Mouse (Mus musculus) forebrain, postnatal 0 days (tissue): ENCODE results near the gene Kcnc1. TPM values are rescaled to one million over a fixed set of nuclear protein-coding genes. Genes with fewer than 3 reads are reported as not detected.

Experiments used
- ATAC-seq: fragments of 200-750 bp; cut with Nextera tagmentation; 2 replicates; pipeline ENCODE4 v1.8.0; 2017; ENCODE audit warnings: mild to moderate bottlenecking, moderate library complexity
- DNase-seq: peaks from one replicate; pipeline ENCODE4 v3.0.0-alpha.2; 2015
- H3K27ac ChIP-seq: fragments of 300-500 bp; sonication (generic); 2 replicates; pipeline ENCODE4 v1.5.1; 2014; ENCODE audit warnings: low read depth, mild to moderate bottlenecking, antibody characterized with exemption, low read length, moderate library complexity, mixed read lengths
- H3K27me3 ChIP-seq: fragments of 300-500 bp; sonication (generic); 2 replicates; pipeline ENCODE4 v1.6.1; 2014; ENCODE audit warnings: mild to moderate bottlenecking, low read length, mixed read lengths; ENCODE audit not compliant: insufficient read depth
- H3K36me3 ChIP-seq: fragments of 300-500 bp; sonication (generic); 2 replicates; pipeline ENCODE4 v1.6.1; 2014; ENCODE audit warnings: mild to moderate bottlenecking, moderate library complexity; ENCODE audit not compliant: insufficient read depth
- H3K4me1 ChIP-seq: fragments of 300-500 bp; sonication (generic); 2 replicates; pipeline ENCODE4 v1.6.1; 2014; ENCODE audit warnings: antibody characterized with exemption; ENCODE audit not compliant: insufficient read depth
- H3K4me2 ChIP-seq: fragments of 300-500 bp; sonication (generic); 2 replicates; pipeline ENCODE4 v1.6.1; 2014; ENCODE audit warnings: low read depth, mild to moderate bottlenecking, moderate library complexity
- H3K4me3 ChIP-seq: fragments of 300-500 bp; sonication (generic); 2 replicates; pipeline ENCODE4 v1.5.1; 2014; ENCODE audit warnings: low read depth, low read length, mixed read lengths
- H3K9ac ChIP-seq: fragments of 300-500 bp; sonication (generic); 2 replicates; pipeline ENCODE4 v1.6.1; 2014; ENCODE audit warnings: mild to moderate bottlenecking
- H3K9me3 ChIP-seq: fragments of 300-500 bp; sonication (generic); 2 replicates; pipeline ENCODE4 v1.6.1; 2016; ENCODE audit warnings: low read length
- CTCF ChIP-seq: sonication (generic); IDR thresholded peaks from 2 replicates; pipeline ENCODE4 v1.5.1; 2016; ENCODE audit warnings: antibody characterized with exemption, control low read depth, low read depth
- WGBS: fragments of 180-500 bp; shearing (Covaris S2); extraction: QIAGEN DNeasy Blood & Tissue Kit; methylation state at CpG from one replicate; pipeline ENCODE4 v1.1.7; 2014; 5-methylcytosine and 5-hydroxymethylcytosine counted together
- polyA plus RNA-seq: library from polyadenylated mRNA; unstranded; fragments of >200 nt; fragmentation: Nextera tagmentation; extraction: Ambion mirVana; gene quantifications from 2 replicates; pipeline ENCODE4 v1.2.1, GENCODE M21; 2015
- total RNA-seq: library from RNA; depleted of rRNA; stranded (reverse); fragments of >200 nt; gene quantifications from 2 replicates; pipeline ENCODE4 v1.2.3, GENCODE M21; 2014

Gene Kcnc1
- total and polyA plus RNA-seq, 2 experiments from 2014 or later, result 22.8 to 23.3 TPM

GRCm38 (mm10) chr7:46393718-46394511, 2.4 kb upstream of the Kcnc1 start:
- H3K9me3 ChIP-seq, result no peaks in the 10 kb centered on the region
- H3K27me3 ChIP-seq, result no peaks in the 10 kb centered on the region
- WGBS, result 48% methylated on average over 12 of the region's 12 CpGs
- peaks cover 5% of the 10 kb centered on the region for H3K4me1 ChIP-seq
- no peak overlapping the region for H3K27ac ChIP-seq
- no peak overlapping the region for H3K4me3 ChIP-seq
- DNase-seq (no peak), ATAC-seq (no peak)
- H3K9ac ChIP-seq, result no peak overlapping the region
- no peak overlapping the region for H3K4me2 ChIP-seq
- no peaks in the 10 kb centered on the region for H3K36me3 ChIP-seq
- no peak for TF ChIP-seq CTCF

GRCm38 (mm10) chr7:46394933-46395332, 1.4 kb upstream of the Kcnc1 start:
- Histone ChIP-seq H3K36me3 (no peaks in the 10 kb centered on the region), H3K9ac (no peak overlapping the region), H3K27me3 (no peaks in the 10 kb centered on the region), H3K4me3 (no peak overlapping the region), H3K9me3 (no peaks in the 10 kb centered on the region), H3K4me1 (peaks cover 15% of the 10 kb centered on the region), H3K27ac (no peak overlapping the region), H3K4me2 (no peak overlapping the region)
- 71% methylated on average over 4 of the region's 4 CpGs for WGBS
- no peak for DNase-seq
- ATAC-seq, result no peak
- no peak for TF ChIP-seq CTCF

DNA sequence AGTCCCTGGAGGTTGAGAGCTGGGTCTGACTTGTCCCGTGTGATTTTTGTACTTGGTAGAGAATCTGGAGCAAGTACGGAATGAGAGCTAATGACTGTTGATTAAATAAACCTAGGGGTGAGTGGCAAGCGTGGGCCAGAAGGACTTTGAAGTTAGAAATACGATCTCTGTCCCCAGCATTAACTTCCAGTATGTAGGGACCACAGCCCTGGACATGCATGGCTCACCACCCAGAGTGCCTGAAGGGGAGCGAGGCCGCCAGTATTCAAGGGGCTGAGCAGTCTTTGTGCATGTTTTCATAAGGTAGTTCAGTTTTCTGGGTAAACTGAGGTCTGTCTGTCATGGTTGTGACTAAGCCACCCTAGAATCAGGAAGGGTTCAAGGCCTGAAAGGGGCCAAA, 726 bp upstream of the Kcnc1 start:
- TF ChIP-seq CTCF, result no peak
- Histone ChIP-seq H3K4me2 (peak overlapping the region; percentile 73), H3K4me1 (peaks cover 21% of the 10 kb centered on the region), H3K27me3 (no peaks in the 10 kb centered on the region), H3K4me3 (peak overlapping the region; percentile 88), H3K36me3 (no peaks in the 10 kb centered on the region), H3K9ac (no peak overlapping the region), H3K9me3 (no peaks in the 10 kb centered on the region), H3K27ac (no peak overlapping the region)
- DNase-seq (no peak), ATAC-seq (no peak)
- WGBS, result 52% methylated on average over 6 of the region's 6 CpGs

DNA sequence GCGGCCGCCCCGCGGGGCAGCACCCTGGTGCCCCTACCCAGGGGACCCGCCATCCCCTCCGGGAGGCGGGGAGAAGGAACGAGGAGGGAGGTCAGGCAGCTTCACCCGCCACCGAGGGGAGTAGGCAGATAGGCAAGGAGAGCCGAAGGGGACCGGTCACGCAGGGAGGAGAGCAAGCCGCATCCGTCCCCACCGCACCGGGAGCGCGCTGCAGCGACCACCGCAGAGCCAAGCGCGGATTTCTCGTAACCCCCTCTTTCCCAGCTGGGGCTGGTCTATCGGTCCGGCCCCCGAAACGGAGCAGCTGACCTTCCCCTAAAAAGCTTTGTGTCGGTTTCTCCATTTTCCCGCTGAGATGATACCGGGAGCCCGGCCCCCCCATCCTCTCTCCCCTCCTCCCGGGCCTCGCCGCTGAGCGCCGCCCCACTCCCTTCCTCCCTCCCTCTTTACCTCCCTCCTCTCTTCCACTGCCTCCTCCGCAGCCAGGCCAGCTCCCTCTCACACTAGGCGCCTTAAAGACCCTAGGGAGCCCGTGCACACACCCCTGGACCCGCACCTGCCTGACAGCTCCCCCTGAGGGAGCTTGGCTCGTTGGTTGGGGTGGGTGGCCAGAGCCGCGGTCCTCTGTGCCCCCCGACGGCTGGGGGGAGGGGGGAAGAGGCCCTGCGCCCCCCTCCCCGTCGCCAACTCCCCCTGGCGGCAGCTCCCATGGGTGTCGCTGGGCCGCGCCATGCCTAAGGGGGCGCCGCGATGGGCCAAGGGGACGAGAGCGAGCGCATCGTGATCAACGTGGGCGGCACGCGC, 833 bp downstream of the Kcnc1 start:
- peak overlapping the region; percentile 85 for H3K27ac ChIP-seq
- H3K4me2 ChIP-seq, result peak overlapping the region; percentile 73
- H3K4me1 ChIP-seq, result peaks cover 21% of the 10 kb centered on the region
- peak; percentile 87 for DNase-seq
- H3K9ac ChIP-seq, result peak overlapping the region; percentile 86
- no peaks in the 10 kb centered on the region for H3K9me3 ChIP-seq
- H3K36me3 ChIP-seq, result peaks cover 3% of the 10 kb centered on the region; the same call in 1 of the 2 replicates
- 2% methylated on average over 58 of the region's 64 CpGs for WGBS
- H3K4me3 ChIP-seq, result peak overlapping the region; percentile 88
- peak; percentile 90 for TF ChIP-seq CTCF
- H3K27me3 ChIP-seq, result no peaks in the 10 kb centered on the region
- ATAC-seq, result peak; percentile 76

DNA sequence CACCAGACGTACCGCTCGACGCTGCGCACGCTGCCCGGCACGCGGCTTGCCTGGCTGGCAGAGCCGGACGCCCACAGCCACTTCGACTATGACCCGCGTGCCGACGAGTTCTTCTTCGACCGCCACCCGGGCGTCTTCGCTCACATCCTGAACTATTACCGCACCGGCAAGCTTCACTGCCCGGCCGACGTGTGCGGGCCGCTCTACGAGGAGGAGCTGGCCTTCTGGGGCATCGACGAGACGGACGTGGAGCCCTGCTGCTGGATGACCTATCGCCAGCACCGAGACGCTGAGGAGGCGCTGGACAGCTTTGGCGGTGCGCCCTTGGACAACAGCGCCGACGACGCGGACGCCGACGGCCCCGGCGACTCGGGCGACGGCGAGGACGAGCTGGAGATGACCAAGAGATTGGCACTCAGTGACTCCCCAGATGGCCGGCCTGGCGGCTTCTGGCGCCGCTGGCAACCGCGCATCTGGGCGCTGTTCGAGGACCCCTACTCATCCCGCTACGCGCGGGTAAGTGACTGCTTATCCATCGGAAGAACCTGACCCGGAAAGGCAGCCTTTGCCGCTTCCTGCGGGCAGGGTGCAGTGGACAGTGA, 1.5 kb downstream of the Kcnc1 start:
- H3K4me3 ChIP-seq, result peak overlapping the region; percentile 88
- no peaks in the 10 kb centered on the region for H3K9me3 ChIP-seq
- TF ChIP-seq CTCF, result no peak
- ATAC-seq (no peak), DNase-seq (no peak)
- H3K27ac ChIP-seq, result peak overlapping the region; percentile 85; the same call in 1 of the 2 replicates
- H3K27me3 ChIP-seq, result no peaks in the 10 kb centered on the region
- peak overlapping the region; percentile 73 for H3K4me2 ChIP-seq
- WGBS, result 10% methylated on average over 70 of the region's 70 CpGs
- peaks cover 21% of the 10 kb centered on the region for H3K4me1 ChIP-seq
- peaks cover 3% of the 10 kb centered on the region; the same call in 1 of the 2 replicates for H3K36me3 ChIP-seq
- peak overlapping the region; percentile 86 for H3K9ac ChIP-seq

GRCm38 (mm10) chr7:46398612-46399011, 2.3 kb downstream of the Kcnc1 start:
- no peak for ATAC-seq
- DNase-seq, result no peak
- peaks cover 21% of the 10 kb centered on the region for H3K4me1 ChIP-seq

More at GRCm38 (mm10) chr7:46398612-46399011, 2.3 kb downstream of the Kcnc1 start:
- peak overlapping the region; percentile 22; the same call in 1 of the 2 replicates for H3K9ac ChIP-seq
- H3K4me2 ChIP-seq, result peak overlapping the region; percentile 73
- TF ChIP-seq CTCF, result no peak
- H3K36me3 ChIP-seq, result peaks cover 3% of the 10 kb centered on the region; the same call in 1 of the 2 replicates
- H3K4me3 ChIP-seq, result peak overlapping the region; percentile 88
- no peaks in the 10 kb centered on the region for H3K9me3 ChIP-seq
- WGBS, result 58% methylated on average over 4 of the region's 4 CpGs
- H3K27ac ChIP-seq, result no peak overlapping the region
- no peaks in the 10 kb centered on the region for H3K27me3 ChIP-seq
